Mouse (Mus musculus): ENCODE measurements around the gene Scarb2.

DNA sequence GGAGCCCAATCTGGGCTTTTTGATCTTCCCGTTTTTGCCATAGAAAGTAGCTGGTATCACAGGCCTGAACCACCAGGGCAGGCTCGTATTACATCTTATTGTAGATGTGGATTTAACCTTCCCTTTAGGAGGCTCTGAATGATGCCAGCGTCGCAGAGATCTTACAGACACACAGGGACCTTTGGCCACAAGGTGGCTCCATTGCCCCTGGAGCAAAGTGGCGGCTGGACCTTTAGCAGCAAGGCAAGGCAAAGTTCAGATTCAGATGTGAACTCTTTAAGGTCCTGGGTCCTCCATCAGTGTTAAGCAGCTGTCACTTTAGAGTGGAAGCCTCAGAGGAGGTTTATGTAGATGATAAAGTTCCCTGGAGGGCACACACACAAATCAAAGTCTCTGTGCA, 45.3 kb downstream of the Scarb2 start:
- peak; percentile 81 for TF ChIP-seq CTCF (IDR thresholded peaks at IDR 0.05; ENCODE audit: low read depth, low read length)
- no peak for TF ChIP-seq POLR2A (IDR thresholded peaks at IDR 0.05; ENCODE audit: insufficient read depth, low read length)
- no peak for TF ChIP-seq EP300 (IDR thresholded peaks at IDR 0.05; ENCODE audit: insufficient read depth, low read depth, low read length)

Data from ES-Bruce4 (cell line).